Mouse (Mus musculus): ENCODE data around the gene Abca8b. TPM values are rescaled to one million over a fixed set of nuclear protein-coding genes. Genes with fewer than 3 reads are reported as not detected.
"Not testable (repeated sequence)": the region's sequence is repeated elsewhere in the genome, so short reads cannot be mapped to it uniquely, and the experiment has no call there.

The Abca8b gene
- polyA plus RNA-seq, 1 experiment, result 0.20 TPM

DNA sequence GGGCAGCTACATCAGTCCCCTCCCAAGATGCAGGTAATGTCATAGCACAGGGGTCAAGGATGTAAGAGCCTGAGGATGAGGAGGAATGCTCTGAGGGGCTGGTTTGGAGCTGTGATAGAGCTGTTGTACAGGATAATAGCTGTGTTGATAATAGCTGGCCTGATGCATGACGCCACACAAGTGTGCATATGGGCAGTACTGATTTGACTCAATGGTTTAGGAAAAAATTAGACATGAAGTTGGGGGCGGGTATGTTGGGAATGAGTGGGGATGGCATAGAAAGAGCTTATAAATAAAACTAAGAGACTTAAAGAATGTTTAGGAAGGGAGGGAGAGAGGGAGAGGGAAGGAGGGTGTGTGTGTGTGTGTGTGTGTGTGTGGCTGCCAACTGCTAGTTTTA lies 5.4 kb downstream of the Abca8b start:
- H3K4me3 ChIP-seq (ENCODE audit: control insufficient read depth, low read depth, low read length), result no peak overlapping the region
- H3K27ac ChIP-seq (ENCODE audit: control insufficient read depth, insufficient read depth, low read depth, low read length), result no peak overlapping the region
- no peaks in the 10 kb centered on the region for H3K4me1 ChIP-seq (ENCODE audit: control insufficient read depth, insufficient read depth, low read length)
- no peaks in the 10 kb centered on the region for H3K36me3 ChIP-seq (ENCODE audit: control insufficient read depth, insufficient read depth, low read length)
- TF ChIP-seq POLR2A (IDR thresholded peaks at IDR 0.05; ENCODE audit: control insufficient read depth, low read depth, low read length), result no peak
- no peak for TF ChIP-seq CTCF (IDR thresholded peaks at IDR 0.05; ENCODE audit: control insufficient read depth, insufficient read depth, insufficient replicate concordance, low read depth, low read length)
- no peaks in the 10 kb centered on the region for H3K27me3 ChIP-seq (ENCODE audit: control insufficient read depth, insufficient read depth, low read length)

DNA sequence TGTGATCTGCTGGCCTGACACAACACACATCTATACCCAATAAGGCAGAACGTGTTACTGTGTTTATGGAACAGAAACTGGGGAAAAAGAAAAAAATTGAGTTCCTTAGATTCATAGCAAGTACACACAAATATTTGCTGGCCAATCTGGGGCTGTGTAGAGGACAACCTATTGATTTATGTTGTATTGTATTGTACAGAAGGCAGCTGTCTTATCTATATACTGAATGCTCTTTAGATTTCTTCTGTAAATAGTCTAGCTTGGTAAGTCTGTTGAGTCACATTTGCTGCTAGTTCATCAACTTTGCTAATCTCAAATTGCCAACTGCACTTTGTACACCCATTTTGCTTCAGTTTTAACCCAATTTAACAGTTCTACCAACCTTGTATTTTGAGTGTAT lies 7.5 kb downstream of the Abca8b start:
- no peak overlapping the region for H3K27ac ChIP-seq (ENCODE audit: control insufficient read depth, insufficient read depth, low read depth, low read length)
- no peaks in the 10 kb centered on the region for H3K27me3 ChIP-seq (ENCODE audit: control insufficient read depth, insufficient read depth, low read length)
- no peak overlapping the region for H3K4me3 ChIP-seq (ENCODE audit: control insufficient read depth, low read depth, low read length)
- H3K4me1 ChIP-seq (ENCODE audit: control insufficient read depth, insufficient read depth, low read length), result no peaks in the 10 kb centered on the region
- no peaks in the 10 kb centered on the region for H3K36me3 ChIP-seq (ENCODE audit: control insufficient read depth, insufficient read depth, low read length)
- no peak for TF ChIP-seq POLR2A (IDR thresholded peaks at IDR 0.05; ENCODE audit: control insufficient read depth, low read depth, low read length)
- TF ChIP-seq CTCF (IDR thresholded peaks at IDR 0.05; ENCODE audit: control insufficient read depth, insufficient read depth, insufficient replicate concordance, low read depth, low read length), result no peak

DNA sequence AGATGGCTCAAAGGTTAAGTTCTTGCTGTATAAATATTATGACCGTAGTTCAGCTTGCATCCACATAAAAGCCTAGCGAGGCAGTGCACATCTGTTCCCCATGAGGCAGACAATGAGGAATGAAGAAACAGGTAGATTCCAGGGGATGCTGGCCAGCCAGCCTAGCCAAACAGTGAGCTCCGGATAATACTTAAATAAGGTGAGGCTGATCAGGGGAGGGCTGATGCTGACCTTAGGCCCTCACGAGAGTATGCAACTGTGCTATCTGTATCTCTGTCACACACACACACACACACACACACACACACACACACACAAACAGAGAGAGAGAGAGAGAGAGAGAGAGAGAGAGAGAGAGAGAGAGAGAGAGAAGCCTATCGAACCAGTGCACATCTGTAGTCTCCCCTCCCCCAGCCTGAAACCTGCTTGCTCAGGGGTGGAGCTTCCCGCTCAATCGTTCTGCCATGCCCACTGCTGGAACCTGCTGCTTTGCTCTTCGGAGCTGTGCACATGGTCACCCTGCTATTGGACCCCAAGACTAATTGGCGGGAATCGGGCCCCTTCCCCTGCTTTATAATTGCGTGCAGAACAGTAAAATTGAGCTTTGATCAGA lies 8.1 kb downstream of the Abca8b start:
- H3K36me3 ChIP-seq (ENCODE audit: control insufficient read depth, insufficient read depth, low read length); H3K27me3 ChIP-seq (ENCODE audit: control insufficient read depth, insufficient read depth, low read length); H3K4me1 ChIP-seq (ENCODE audit: control insufficient read depth, insufficient read depth, low read length); H3K4me3 ChIP-seq (ENCODE audit: control insufficient read depth, low read depth, low read length); H3K27ac ChIP-seq (ENCODE audit: control insufficient read depth, insufficient read depth, low read depth, low read length): not testable (repeated sequence)

DNA sequence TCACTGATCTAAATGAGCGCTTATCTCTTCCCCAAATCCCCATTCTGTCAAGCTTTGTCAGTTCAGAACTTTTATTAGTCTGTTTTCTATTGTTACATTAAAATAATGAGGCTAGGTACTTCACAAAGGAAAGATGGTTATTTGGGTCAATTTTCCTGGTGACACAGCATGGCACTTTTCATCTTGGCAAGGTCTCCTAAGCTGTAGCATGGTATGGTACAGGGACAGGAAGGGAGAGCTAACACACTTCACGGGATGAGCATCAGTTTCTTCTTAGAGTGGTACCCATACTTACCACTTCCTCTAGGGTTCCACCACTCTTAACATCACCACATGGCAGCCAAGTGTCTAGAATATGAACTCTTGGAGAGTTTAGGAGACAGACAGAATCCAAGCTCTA lies 13.8 kb downstream of the Abca8b start:
- H3K27ac ChIP-seq (ENCODE audit: control insufficient read depth, insufficient read depth, low read depth, low read length), result no peak overlapping the region
- no peak overlapping the region for H3K4me3 ChIP-seq (ENCODE audit: control insufficient read depth, low read depth, low read length)
- no peaks in the 10 kb centered on the region for H3K4me1 ChIP-seq (ENCODE audit: control insufficient read depth, insufficient read depth, low read length)
- TF ChIP-seq CTCF (IDR thresholded peaks at IDR 0.05; ENCODE audit: control insufficient read depth, insufficient read depth, insufficient replicate concordance, low read depth, low read length) (no peak), POLR2A (IDR thresholded peaks at IDR 0.05; ENCODE audit: control insufficient read depth, low read depth, low read length) (no peak)
- no peaks in the 10 kb centered on the region for H3K27me3 ChIP-seq (ENCODE audit: control insufficient read depth, insufficient read depth, low read length)
- no peaks in the 10 kb centered on the region for H3K36me3 ChIP-seq (ENCODE audit: control insufficient read depth, insufficient read depth, low read length)

DNA sequence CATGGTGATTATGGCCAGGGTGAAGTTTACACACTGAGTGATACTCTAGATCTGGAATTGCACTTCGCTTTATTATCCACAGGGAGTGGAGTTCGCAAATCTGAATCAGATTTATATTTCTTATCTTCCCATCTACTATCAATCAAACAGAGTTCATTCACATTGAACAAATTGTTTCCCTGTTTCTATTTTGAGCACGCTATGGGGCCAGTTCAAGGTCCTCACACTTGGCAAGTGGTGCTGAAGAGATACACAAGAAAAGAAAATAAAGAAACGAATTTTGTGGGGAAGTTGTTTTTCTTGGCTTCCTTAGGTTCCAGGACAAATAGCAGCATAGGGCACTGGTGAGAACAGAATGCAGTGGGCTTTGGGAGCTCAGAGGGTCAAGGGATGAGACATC lies 25.1 kb downstream of the Abca8b start:
- no peak for TF ChIP-seq POLR2A (IDR thresholded peaks at IDR 0.05; ENCODE audit: control insufficient read depth, low read depth, low read length)
- no peak for TF ChIP-seq CTCF (IDR thresholded peaks at IDR 0.05; ENCODE audit: control insufficient read depth, insufficient read depth, insufficient replicate concordance, low read depth, low read length)
- H3K27ac ChIP-seq (ENCODE audit: control insufficient read depth, insufficient read depth, low read depth, low read length), result no peak overlapping the region
- no peak overlapping the region for H3K4me3 ChIP-seq (ENCODE audit: control insufficient read depth, low read depth, low read length)
- H3K36me3 ChIP-seq (ENCODE audit: control insufficient read depth, insufficient read depth, low read length), result no peaks in the 10 kb centered on the region
- H3K27me3 ChIP-seq (ENCODE audit: control insufficient read depth, insufficient read depth, low read length), result no peaks in the 10 kb centered on the region
- no peaks in the 10 kb centered on the region for H3K4me1 ChIP-seq (ENCODE audit: control insufficient read depth, insufficient read depth, low read length)

DNA sequence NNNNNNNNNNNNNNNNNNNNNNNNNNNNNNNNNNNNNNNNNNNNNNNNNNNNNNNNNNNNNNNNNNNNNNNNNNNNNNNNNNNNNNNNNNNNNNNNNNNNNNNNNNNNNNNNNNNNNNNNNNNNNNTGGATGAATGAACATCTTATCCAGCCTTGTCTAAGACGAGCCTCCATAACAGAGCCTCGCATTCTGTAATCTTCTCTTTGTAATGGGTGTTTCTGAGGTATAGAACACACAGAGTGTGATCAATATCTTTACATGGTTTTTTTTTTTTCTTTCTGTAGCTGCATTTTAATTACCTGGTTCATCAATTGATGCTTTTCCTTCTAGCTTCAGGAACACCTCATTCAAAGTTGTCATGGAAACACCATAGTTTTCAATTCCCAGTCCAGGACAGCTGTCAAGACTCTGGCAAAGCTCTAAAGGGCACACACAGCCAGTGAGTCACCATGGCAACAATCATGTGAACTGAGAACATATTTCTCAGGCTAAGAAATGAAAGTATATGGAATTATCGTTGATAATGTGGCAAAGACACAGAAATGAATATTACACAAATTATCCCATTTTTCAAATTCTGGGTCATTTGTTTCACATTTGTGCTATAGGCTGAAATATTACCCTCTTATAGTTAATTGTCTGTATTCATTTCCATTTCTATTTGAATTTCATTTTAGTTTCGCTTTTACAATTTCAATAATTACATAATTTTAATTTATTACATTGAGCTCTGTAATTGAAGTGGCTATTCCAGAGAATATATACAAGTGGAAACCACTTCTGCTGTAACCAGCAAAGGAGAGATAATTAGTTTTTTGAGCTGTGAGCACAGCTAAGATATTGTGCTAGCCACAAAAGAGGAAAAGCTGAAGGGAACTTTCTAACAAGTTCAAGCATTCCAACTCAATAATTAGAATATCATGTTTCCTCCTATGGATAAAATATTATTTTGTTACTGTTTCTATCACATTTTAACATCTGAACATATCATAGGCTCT lies 33.9 kb downstream of the Abca8b start:
- no peak for TF ChIP-seq POLR2A (IDR thresholded peaks at IDR 0.05; ENCODE audit: control insufficient read depth, low read depth, low read length)
- TF ChIP-seq CTCF (IDR thresholded peaks at IDR 0.05; ENCODE audit: control insufficient read depth, insufficient read depth, insufficient replicate concordance, low read depth, low read length), result no peak
- no peaks in the 10 kb centered on the region for H3K36me3 ChIP-seq (ENCODE audit: control insufficient read depth, insufficient read depth, low read length)
- H3K4me1 ChIP-seq (ENCODE audit: control insufficient read depth, insufficient read depth, low read length), result no peaks in the 10 kb centered on the region
- H3K4me3 ChIP-seq (ENCODE audit: control insufficient read depth, low read depth, low read length), result no peak overlapping the region
- H3K27me3 ChIP-seq (ENCODE audit: control insufficient read depth, insufficient read depth, low read length), result no peaks in the 10 kb centered on the region
- H3K27ac ChIP-seq (ENCODE audit: control insufficient read depth, insufficient read depth, low read depth, low read length), result no peak overlapping the region

DNA sequence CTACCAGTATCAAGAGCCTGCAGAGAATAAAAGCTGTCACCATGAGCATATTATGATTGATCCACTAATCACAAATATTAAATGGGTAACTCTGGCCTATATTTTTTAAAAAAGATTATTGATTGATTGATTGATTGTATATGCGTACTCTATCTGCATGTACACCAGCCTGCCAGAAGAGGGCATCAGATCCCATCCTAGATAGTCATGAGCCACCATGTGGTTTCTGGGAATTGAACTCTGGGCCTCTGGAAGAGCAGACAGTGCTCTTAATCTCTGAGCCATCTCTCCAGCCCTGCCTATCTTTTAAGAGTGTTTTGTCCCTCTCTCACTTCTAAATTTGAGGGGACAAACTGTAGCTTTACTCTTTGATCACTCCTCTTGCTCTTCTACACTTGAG lies 40.5 kb downstream of the Abca8b start:
- Histone ChIP-seq H3K4me3 (ENCODE audit: control insufficient read depth, low read depth, low read length) (no peak overlapping the region), H3K36me3 (ENCODE audit: control insufficient read depth, insufficient read depth, low read length) (no peaks in the 10 kb centered on the region), H3K27ac (ENCODE audit: control insufficient read depth, insufficient read depth, low read depth, low read length) (no peak overlapping the region), H3K4me1 (ENCODE audit: control insufficient read depth, insufficient read depth, low read length) (no peaks in the 10 kb centered on the region), H3K27me3 (ENCODE audit: control insufficient read depth, insufficient read depth, low read length) (no peaks in the 10 kb centered on the region)
- TF ChIP-seq POLR2A (IDR thresholded peaks at IDR 0.05; ENCODE audit: control insufficient read depth, low read depth, low read length) (no peak), CTCF (IDR thresholded peaks at IDR 0.05; ENCODE audit: control insufficient read depth, insufficient read depth, insufficient replicate concordance, low read depth, low read length) (no peak)

All from testis, adult 2 months (tissue).